Mouse (Mus musculus): ENCODE data around the gene Cyth2. TPM values are rescaled to one million over a fixed set of nuclear protein-coding genes. Genes with fewer than 3 reads are reported as not detected.

Gene Cyth2
- polyA plus RNA-seq, 1 experiment = 51.4 TPM

DNA sequence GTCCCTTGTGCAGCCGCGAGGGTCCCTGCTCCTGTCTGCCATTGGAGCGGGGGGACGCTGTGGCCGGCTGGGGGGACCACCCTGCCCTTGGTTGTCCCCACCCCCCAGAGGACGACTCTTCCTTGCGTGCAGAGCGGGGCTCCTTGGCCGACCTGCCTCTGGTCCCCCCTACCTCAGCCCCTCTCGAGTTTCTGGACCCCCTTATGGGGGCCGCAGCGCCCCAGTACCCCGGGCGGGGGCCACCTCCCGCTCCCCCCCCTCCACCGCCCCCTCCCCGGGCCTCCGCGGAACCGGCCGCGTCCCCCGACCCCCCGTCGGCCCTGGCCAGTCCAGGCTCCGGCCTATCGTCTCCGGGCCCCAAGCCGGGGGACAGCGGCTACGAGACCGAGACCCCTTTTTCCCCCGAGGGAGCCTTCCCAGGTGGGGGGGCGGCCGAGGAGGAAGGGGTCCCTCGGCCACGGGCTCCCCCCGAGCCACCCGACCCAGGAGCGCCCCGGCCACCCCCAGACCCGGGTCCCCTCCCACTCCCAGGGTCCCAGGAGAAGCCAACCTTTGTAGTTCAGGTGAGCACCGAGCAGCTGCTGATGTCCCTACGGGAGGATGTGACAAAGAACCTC, 20.3 kb downstream of the Cyth2 start:
- TF ChIP-seq CTCF (IDR thresholded peaks at IDR 0.05; ENCODE audit: extremely low read depth, insufficient read length, insufficient replicate concordance, low read depth, low read length) (no peak), POLR2A (IDR thresholded peaks at IDR 0.05; ENCODE audit: low read depth, low read length) (no peak)
- H3K4me1 ChIP-seq (ENCODE audit: control insufficient read depth, insufficient read depth, insufficient read length, low read length) = peaks cover 14% of the 10 kb centered on the region
- H3K36me3 ChIP-seq (ENCODE audit: control insufficient read depth, insufficient read depth, low read length) = no peaks in the 10 kb centered on the region
- no peak overlapping the region for H3K27ac ChIP-seq (ENCODE audit: insufficient read depth, low read depth, low read length)
- peaks cover 8% of the 10 kb centered on the region for H3K27me3 ChIP-seq (ENCODE audit: control insufficient read depth, insufficient read depth, low read length)
- 86% methylated on average over 43 of the region's 44 CpGs for WGBS
- H3K4me3 ChIP-seq (ENCODE audit: low read depth, low read length) = no peak overlapping the region

DNA sequence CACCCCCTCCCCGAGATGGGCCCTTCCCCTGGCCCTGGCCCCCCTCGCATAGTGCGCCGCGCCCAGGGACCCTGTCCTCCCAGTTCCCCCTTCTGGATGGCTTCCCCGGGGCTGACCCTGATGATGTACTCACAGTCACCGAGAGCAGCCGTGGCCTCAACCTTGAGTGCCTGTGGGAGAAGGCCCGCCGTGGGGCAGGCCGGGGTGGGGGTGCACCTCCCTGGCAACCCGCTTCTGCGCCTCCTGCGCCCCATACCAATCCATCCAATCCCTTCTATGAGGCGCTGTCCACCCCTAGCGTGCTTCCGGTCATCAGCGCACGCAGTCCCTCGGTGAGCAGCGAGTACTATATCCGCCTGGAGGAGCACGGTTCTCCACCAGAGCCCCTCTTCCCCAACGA, 21.1 kb downstream of the Cyth2 start:
- WGBS = 82% methylated on average over 24 of the region's 24 CpGs
- TF ChIP-seq POLR2A (IDR thresholded peaks at IDR 0.05; ENCODE audit: low read depth, low read length) (no peak), CTCF (IDR thresholded peaks at IDR 0.05; ENCODE audit: extremely low read depth, insufficient read length, insufficient replicate concordance, low read depth, low read length) (no peak)
- H3K27me3 ChIP-seq (ENCODE audit: control insufficient read depth, insufficient read depth, low read length) = peaks cover 4% of the 10 kb centered on the region

DNA sequence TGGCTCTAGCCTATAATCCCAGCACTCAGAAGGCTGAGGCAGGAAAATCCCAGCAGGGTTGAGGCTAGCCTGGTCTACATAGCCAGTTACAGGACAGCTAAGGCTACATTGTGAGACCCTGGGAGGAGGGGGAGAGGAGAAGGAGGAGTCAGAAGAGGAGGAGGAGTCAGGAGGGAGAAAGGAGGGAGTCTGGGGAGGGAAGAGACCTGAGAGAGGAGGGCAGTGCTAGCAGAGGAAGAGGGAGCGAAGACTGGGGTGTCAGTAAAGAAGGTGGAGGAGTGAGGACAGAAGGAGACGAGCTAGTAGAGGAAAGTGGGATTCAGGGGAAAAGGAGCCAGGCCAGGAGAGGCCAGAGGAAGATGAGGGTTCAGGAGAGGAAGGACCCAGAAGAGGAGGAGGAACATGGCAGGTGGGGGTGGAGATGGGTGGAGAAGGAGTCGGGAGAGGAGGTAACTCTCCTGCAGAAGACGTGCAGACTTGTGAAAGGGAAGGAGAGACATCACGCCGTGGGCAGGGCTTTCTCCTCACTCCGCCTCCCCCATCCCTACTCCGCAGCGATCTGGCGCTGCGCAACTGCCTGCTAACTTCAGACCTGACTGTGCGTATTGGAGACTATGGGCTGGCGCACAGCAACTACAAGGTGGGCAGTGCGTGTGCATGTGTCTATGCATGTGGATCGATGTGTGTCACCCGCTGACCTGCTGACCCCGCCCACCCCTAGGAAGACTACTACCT, 22.5 kb downstream of the Cyth2 start:
- no peaks in the 10 kb centered on the region for H3K36me3 ChIP-seq (ENCODE audit: control insufficient read depth, insufficient read depth, low read length)
- H3K4me3 ChIP-seq (ENCODE audit: low read depth, low read length) = no peak overlapping the region
- TF ChIP-seq POLR2A (IDR thresholded peaks at IDR 0.05; ENCODE audit: low read depth, low read length) (no peak), CTCF (IDR thresholded peaks at IDR 0.05; ENCODE audit: extremely low read depth, insufficient read length, insufficient replicate concordance, low read depth, low read length) (no peak)
- H3K27ac ChIP-seq (ENCODE audit: insufficient read depth, low read depth, low read length) = no peak overlapping the region
- H3K27me3 ChIP-seq (ENCODE audit: control insufficient read depth, insufficient read depth, low read length) = 0 out of 2 replicates have a peak, but pooled peaks cover 4% of the 10 kb centered on the region
- H3K4me1 ChIP-seq (ENCODE audit: control insufficient read depth, insufficient read depth, insufficient read length, low read length) = no peaks in the 10 kb centered on the region
- 81% methylated on average over 17 of the region's 17 CpGs for WGBS

More for the DNA sequence above, 21.1 kb downstream of the Cyth2 start:
- H3K4me3 ChIP-seq (ENCODE audit: low read depth, low read length) = no peak overlapping the region
- H3K27ac ChIP-seq (ENCODE audit: insufficient read depth, low read depth, low read length) = no peak overlapping the region
- peaks cover 7% of the 10 kb centered on the region for H3K4me1 ChIP-seq (ENCODE audit: control insufficient read depth, insufficient read depth, insufficient read length, low read length)
- H3K36me3 ChIP-seq (ENCODE audit: control insufficient read depth, insufficient read depth, low read length) = no peaks in the 10 kb centered on the region

DNA sequence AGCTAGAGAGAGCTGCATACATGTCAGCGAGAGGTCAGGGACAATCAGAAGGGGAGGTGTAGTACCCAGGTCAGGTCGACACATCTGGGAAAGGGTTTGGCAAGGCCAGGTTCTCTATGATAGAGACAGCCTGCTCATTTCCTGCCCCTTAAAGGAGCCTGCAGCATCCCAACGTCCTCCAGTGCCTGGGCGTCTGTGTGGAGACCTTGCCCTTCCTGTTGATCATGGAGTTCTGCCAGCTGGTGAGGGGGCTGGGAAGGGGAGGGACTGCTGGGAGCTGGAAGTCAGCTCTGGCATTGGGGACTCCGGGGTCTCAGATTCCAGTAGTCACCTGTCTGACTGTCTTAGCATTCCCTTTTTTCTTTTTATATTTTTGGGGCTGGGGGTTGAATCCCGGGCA, 23.7 kb downstream of the Cyth2 start:
- H3K4me3 ChIP-seq (ENCODE audit: low read depth, low read length) = no peak overlapping the region
- H3K4me1 ChIP-seq (ENCODE audit: control insufficient read depth, insufficient read depth, insufficient read length, low read length) = no peaks in the 10 kb centered on the region
- H3K27ac ChIP-seq (ENCODE audit: insufficient read depth, low read depth, low read length) = no peak overlapping the region
- peaks cover 12% of the 10 kb centered on the region; the same call in 1 of the 2 replicates for H3K27me3 ChIP-seq (ENCODE audit: control insufficient read depth, insufficient read depth, low read length)
- H3K36me3 ChIP-seq (ENCODE audit: control insufficient read depth, insufficient read depth, low read length) = no peaks in the 10 kb centered on the region
- WGBS = 45% methylated on average over 6 of the region's 6 CpGs
- TF ChIP-seq CTCF (IDR thresholded peaks at IDR 0.05; ENCODE audit: extremely low read depth, insufficient read length, insufficient replicate concordance, low read depth, low read length) (no peak), POLR2A (IDR thresholded peaks at IDR 0.05; ENCODE audit: low read depth, low read length) (no peak)

DNA sequence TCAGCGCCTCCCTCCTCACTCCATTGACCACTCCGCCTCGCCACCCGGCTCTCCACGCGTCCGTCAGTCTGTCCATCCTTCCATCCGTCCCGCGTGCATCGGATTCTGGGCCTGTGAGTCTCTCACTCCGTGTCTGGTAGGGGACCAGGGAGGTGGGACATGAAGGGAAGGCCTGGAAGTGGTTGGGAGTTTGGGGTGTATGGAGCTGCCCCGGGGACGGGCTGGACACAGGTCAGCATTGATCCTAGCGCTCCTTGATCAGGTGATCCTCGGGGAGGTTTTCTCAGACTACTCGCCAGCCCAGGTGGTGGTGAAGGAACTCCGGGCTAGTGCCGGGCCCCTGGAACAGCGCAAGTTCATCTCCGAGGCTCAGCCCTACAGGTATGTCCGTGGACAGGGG, 26.7 kb downstream of the Cyth2 start:
- Histone ChIP-seq H3K36me3 (ENCODE audit: control insufficient read depth, insufficient read depth, low read length) (no peaks in the 10 kb centered on the region), H3K4me1 (ENCODE audit: control insufficient read depth, insufficient read depth, insufficient read length, low read length) (peaks cover 5% of the 10 kb centered on the region), H3K27me3 (ENCODE audit: control insufficient read depth, insufficient read depth, low read length) (peaks cover 20% of the 10 kb centered on the region), H3K4me3 (ENCODE audit: low read depth, low read length) (no peak overlapping the region), H3K27ac (ENCODE audit: insufficient read depth, low read depth, low read length) (no peak overlapping the region)
- TF ChIP-seq CTCF (IDR thresholded peaks at IDR 0.05; ENCODE audit: extremely low read depth, insufficient read length, insufficient replicate concordance, low read depth, low read length) = no peak
- no peak for TF ChIP-seq POLR2A (IDR thresholded peaks at IDR 0.05; ENCODE audit: low read depth, low read length)
- WGBS = 81% methylated on average over 22 of the region's 22 CpGs

DNA sequence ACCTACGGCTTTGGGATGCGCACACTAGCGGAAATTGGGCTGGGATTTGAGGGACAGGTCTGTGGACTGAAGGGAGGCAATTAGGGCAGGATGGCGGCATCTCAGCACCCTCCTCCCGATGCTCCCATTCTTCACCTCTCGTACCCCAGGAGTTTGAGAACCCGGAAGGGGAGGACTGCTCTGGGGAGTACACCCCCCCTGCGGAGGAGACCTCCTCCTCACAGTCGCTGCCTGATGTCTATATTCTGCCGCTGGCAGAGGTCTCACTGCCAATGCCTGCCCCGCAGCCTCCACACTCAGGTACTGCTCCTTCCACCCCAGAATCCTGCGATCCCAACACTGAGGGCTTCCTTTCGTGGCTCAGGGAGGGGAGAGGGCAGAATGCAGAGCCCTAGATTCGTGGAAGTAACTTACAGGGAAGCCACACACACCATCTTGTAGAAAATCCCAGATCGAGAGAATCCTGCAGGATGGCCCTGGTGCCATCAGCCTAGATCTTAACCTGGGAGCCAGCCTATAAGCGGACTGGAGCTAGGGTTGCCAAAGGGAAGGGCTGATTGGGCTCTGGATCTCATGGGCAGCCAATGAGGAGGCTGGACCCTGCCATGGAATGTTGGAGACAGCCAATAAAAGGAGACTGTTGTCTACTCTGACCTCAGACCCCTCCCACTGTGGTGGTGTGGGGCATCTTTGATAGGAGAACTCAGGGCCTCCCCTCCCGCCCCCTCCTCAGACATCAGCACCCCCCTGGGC, 27.5 kb downstream of the Cyth2 start:
- no peak for TF ChIP-seq CTCF (IDR thresholded peaks at IDR 0.05; ENCODE audit: extremely low read depth, insufficient read length, insufficient replicate concordance, low read depth, low read length)
- TF ChIP-seq POLR2A (IDR thresholded peaks at IDR 0.05; ENCODE audit: low read depth, low read length) = no peak
- no peak overlapping the region for H3K4me3 ChIP-seq (ENCODE audit: low read depth, low read length)
- peaks cover 20% of the 10 kb centered on the region for H3K27me3 ChIP-seq (ENCODE audit: control insufficient read depth, insufficient read depth, low read length)
- no peak overlapping the region for H3K27ac ChIP-seq (ENCODE audit: insufficient read depth, low read depth, low read length)
- peaks cover 5% of the 10 kb centered on the region for H3K4me1 ChIP-seq (ENCODE audit: control insufficient read depth, insufficient read depth, insufficient read length, low read length)
- H3K36me3 ChIP-seq (ENCODE audit: control insufficient read depth, insufficient read depth, low read length) = no peaks in the 10 kb centered on the region
- WGBS = 17% methylated on average over 17 of the region's 17 CpGs

DNA sequence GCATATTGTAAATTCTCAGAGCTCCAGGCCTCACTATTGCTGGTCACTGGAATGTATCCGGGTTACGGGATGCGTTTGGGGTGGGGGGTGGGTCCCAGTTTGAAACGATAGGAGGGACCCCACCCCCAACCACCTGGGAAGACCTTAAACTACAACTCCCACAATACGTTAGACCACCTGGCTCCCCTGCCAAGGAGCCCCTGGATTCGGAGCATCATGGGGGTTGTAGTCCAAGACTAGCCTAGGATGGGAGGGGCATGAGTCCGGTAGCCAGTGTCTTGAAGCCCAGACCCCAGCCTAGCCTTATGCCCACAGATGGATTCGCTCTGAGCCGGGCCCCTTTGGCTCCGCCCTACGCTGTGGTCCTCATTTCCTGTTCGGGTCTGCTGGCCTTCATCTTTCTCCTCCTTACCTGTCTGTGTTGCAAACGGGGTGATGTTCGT, 28.2 kb downstream of the Cyth2 start:
- Histone ChIP-seq H3K4me1 (ENCODE audit: control insufficient read depth, insufficient read depth, insufficient read length, low read length) (peaks cover 5% of the 10 kb centered on the region), H3K4me3 (ENCODE audit: low read depth, low read length) (no peak overlapping the region), H3K27ac (ENCODE audit: insufficient read depth, low read depth, low read length) (no peak overlapping the region), H3K36me3 (ENCODE audit: control insufficient read depth, insufficient read depth, low read length) (no peaks in the 10 kb centered on the region), H3K27me3 (ENCODE audit: control insufficient read depth, insufficient read depth, low read length) (peaks cover 20% of the 10 kb centered on the region)
- 5% methylated on average over 14 of the region's 14 CpGs for WGBS
- no peak for TF ChIP-seq POLR2A (IDR thresholded peaks at IDR 0.05; ENCODE audit: low read depth, low read length)
- TF ChIP-seq CTCF (IDR thresholded peaks at IDR 0.05; ENCODE audit: extremely low read depth, insufficient read length, insufficient replicate concordance, low read depth, low read length) = no peak
